Mouse (Mus musculus) embryonic facial prominence, embryonic 15.5 days (tissue): ENCODE measurements at regions not wholly inside any gene's neighbourhood (a gene's known extent, or its start where the extent isn't known, plus 50 kb on each side); places are given as distances from the start of the nearest gene placed in this dataset.

Experiments
- ATAC-seq: fragments of 200-750 bp; cut with Nextera tagmentation; 2 replicates; pipeline ENCODE4 v1.8.0; 2017; ENCODE audit warnings: low read depth, moderate TSS enrichment; ENCODE audit not compliant: insufficient number of reproducible peaks, low FRiP score, low TSS enrichment
- H3K27ac ChIP-seq: fragments of 300-500 bp; sonication (generic); replicated peaks from 2 replicates; pipeline ENCODE4 v1.5.1; 2015; ENCODE audit warnings: mild to moderate bottlenecking, inconsistent platforms
- H3K27me3 ChIP-seq: fragments of 300-500 bp; sonication (generic); 2 replicates; pipeline ENCODE4 v1.6.1; 2015; ENCODE audit warnings: inconsistent platforms
- H3K36me3 ChIP-seq: fragments of 300-500 bp; sonication (generic); 2 replicates; pipeline ENCODE4 v1.6.1; 2015; ENCODE audit warnings: mild to moderate bottlenecking, inconsistent platforms
- H3K4me1 ChIP-seq: fragments of 300-500 bp; sonication (generic); 2 replicates; pipeline ENCODE4 v1.6.1; 2015; ENCODE audit warnings: inconsistent platforms
- H3K4me2 ChIP-seq: fragments of 300-500 bp; sonication (generic); replicated peaks from 2 replicates; pipeline ENCODE4 v1.6.1; 2015; ENCODE audit warnings: mild to moderate bottlenecking, inconsistent platforms
- H3K4me3 ChIP-seq: fragments of 300-500 bp; sonication (generic); replicated peaks from 2 replicates; pipeline ENCODE4 v1.5.1; 2015; ENCODE audit warnings: mild to moderate bottlenecking, inconsistent platforms
- H3K9ac ChIP-seq: fragments of 300-500 bp; sonication (generic); 2 replicates; pipeline ENCODE4 v1.6.1; 2015; ENCODE audit warnings: inconsistent platforms
- H3K9me3 ChIP-seq: fragments of 300-500 bp; sonication (generic); replicated peaks from 2 replicates; pipeline ENCODE4 v1.6.1; 2016; ENCODE audit warnings: inconsistent platforms
- WGBS: fragments of 180-500 bp; shearing (Covaris S2); methylation state at CpG from one replicate; pipeline ENCODE4 v1.1.7; 2015; 5-methylcytosine and 5-hydroxymethylcytosine counted together

- Histone ChIP-seq H3K4me3 (no peak overlapping the region), H3K4me1 (no peaks in the 10 kb centered on the region), H3K9ac (no peak overlapping the region), H3K9me3 (no peaks in the 10 kb centered on the region), H3K4me2 (no peak overlapping the region), H3K27ac (no peak overlapping the region), H3K36me3 (no peaks in the 10 kb centered on the region), H3K27me3 (no peaks in the 10 kb centered on the region; the same call in none of the 2 replicates)
- WGBS, result 37% methylated on average over 6 of the region's 6 CpGs
- no peak for ATAC-seq
These were observed 58.9 kb upstream of the Ankrd1 start for GRCm38 (mm10) chr19:36178828-36179251.

GRCm38 (mm10) chr19:36180329-36180728, 60.4 kb upstream of the Ankrd1 start:
- Histone ChIP-seq H3K9ac (no peak overlapping the region), H3K9me3 (no peaks in the 10 kb centered on the region), H3K4me3 (no peak overlapping the region), H3K27me3 (no peaks in the 10 kb centered on the region; the same call in none of the 2 replicates), H3K4me2 (no peak overlapping the region), H3K36me3 (no peaks in the 10 kb centered on the region), H3K4me1 (no peaks in the 10 kb centered on the region), H3K27ac (no peak overlapping the region)
- WGBS, result 62% methylated on average over 7 of the region's 7 CpGs
- ATAC-seq, result no peak

- H3K27ac ChIP-seq, result no peak overlapping the region
- no peaks in the 10 kb centered on the region for H3K36me3 ChIP-seq
- ATAC-seq, result no peak
- no peak overlapping the region for H3K9ac ChIP-seq
- H3K27me3 ChIP-seq, result no peaks in the 10 kb centered on the region; the same call in none of the 2 replicates
- WGBS, result 46% methylated on average over 2 of the region's 2 CpGs
- no peak overlapping the region for H3K4me2 ChIP-seq
- no peaks in the 10 kb centered on the region for H3K4me1 ChIP-seq
- H3K4me3 ChIP-seq, result no peak overlapping the region
- H3K9me3 ChIP-seq, result no peaks in the 10 kb centered on the region
These were observed 61.6 kb upstream of the Ankrd1 start for GRCm38 (mm10) chr19:36181535-36181934.

GRCm38 (mm10) chr19:36183127-36183526, 63.2 kb upstream of the Ankrd1 start:
- no peaks in the 10 kb centered on the region for H3K9me3 ChIP-seq
- no peak overlapping the region for H3K4me3 ChIP-seq
- H3K27me3 ChIP-seq, result no peaks in the 10 kb centered on the region; the same call in none of the 2 replicates
- H3K4me1 ChIP-seq, result no peaks in the 10 kb centered on the region
- H3K9ac ChIP-seq, result no peak overlapping the region
- H3K4me2 ChIP-seq, result no peak overlapping the region
- H3K36me3 ChIP-seq, result no peaks in the 10 kb centered on the region
- WGBS, result 22% methylated on average over 2 of the region's 2 CpGs
- H3K27ac ChIP-seq, result no peak overlapping the region
- ATAC-seq, result no peak

GRCm38 (mm10) chr19:36189662-36190061, 69.8 kb upstream of the Ankrd1 start:
- H3K27me3 ChIP-seq, result no peaks in the 10 kb centered on the region
- H3K36me3 ChIP-seq, result no peaks in the 10 kb centered on the region
- H3K4me2 ChIP-seq, result no peak overlapping the region
- no peak overlapping the region for H3K4me3 ChIP-seq
- no peak overlapping the region for H3K9ac ChIP-seq
- WGBS, result 83% methylated on average over 5 of the region's 5 CpGs
- H3K4me1 ChIP-seq, result no peaks in the 10 kb centered on the region
- H3K9me3 ChIP-seq, result no peaks in the 10 kb centered on the region
- no peak overlapping the region for H3K27ac ChIP-seq
- ATAC-seq, result no peak

GRCm38 (mm10) chr19:36191641-36192040, 71.7 kb upstream of the Ankrd1 start:
- Histone ChIP-seq H3K9ac (no peak overlapping the region), H3K36me3 (no peaks in the 10 kb centered on the region), H3K27ac (no peak overlapping the region), H3K9me3 (no peaks in the 10 kb centered on the region), H3K27me3 (no peaks in the 10 kb centered on the region), H3K4me3 (no peak overlapping the region), H3K4me2 (no peak overlapping the region), H3K4me1 (no peaks in the 10 kb centered on the region)
- WGBS, result 87% methylated on average over 7 of the region's 7 CpGs
- no peak for ATAC-seq

- no peak for ATAC-seq
- H3K27ac ChIP-seq, result no peak overlapping the region
- no peak overlapping the region for H3K4me3 ChIP-seq
- no peak overlapping the region for H3K4me2 ChIP-seq
- peaks cover 8% of the 10 kb centered on the region for H3K4me1 ChIP-seq
- H3K9me3 ChIP-seq, result no peaks in the 10 kb centered on the region
- no peaks in the 10 kb centered on the region for H3K36me3 ChIP-seq
- 91% methylated on average over 2 of the region's 2 CpGs for WGBS
- no peak overlapping the region for H3K9ac ChIP-seq
- H3K27me3 ChIP-seq, result no peaks in the 10 kb centered on the region
These were observed 84.4 kb upstream of the Ankrd1 start for GRCm38 (mm10) chr19:36204269-36204668.

GRCm38 (mm10) chr19:36204965-36205718, 85.2 kb upstream of the Ankrd1 start:
- 92% methylated on average over 8 of the region's 8 CpGs for WGBS
- Histone ChIP-seq H3K4me1 (peaks cover 8% of the 10 kb centered on the region), H3K9me3 (no peaks in the 10 kb centered on the region), H3K4me2 (no peak overlapping the region), H3K27ac (no peak overlapping the region), H3K4me3 (no peak overlapping the region), H3K36me3 (no peaks in the 10 kb centered on the region), H3K27me3 (no peaks in the 10 kb centered on the region), H3K9ac (no peak overlapping the region)
- no peak for ATAC-seq

- no peaks in the 10 kb centered on the region for H3K36me3 ChIP-seq
- no peaks in the 10 kb centered on the region for H3K27me3 ChIP-seq
- H3K9ac ChIP-seq, result no peak overlapping the region
- peak overlapping the region; percentile 22; the same call in 1 of the 2 replicates for H3K4me2 ChIP-seq
- H3K9me3 ChIP-seq, result no peaks in the 10 kb centered on the region
- no peak for ATAC-seq
- 13% methylated on average over 7 of the region's 7 CpGs for WGBS
- H3K27ac ChIP-seq, result peak overlapping the region; percentile 60
- peaks cover 8% of the 10 kb centered on the region for H3K4me1 ChIP-seq
- H3K4me3 ChIP-seq, result no peak overlapping the region
These were observed 87.9 kb upstream of the Ankrd1 start for GRCm38 (mm10) chr19:36207735-36208288.

GRCm38 (mm10) chr19:36208419-36208818, 88.5 kb upstream of the Ankrd1 start:
- Histone ChIP-seq H3K27ac (peak overlapping the region; percentile 60; the same call in 1 of the 2 replicates), H3K36me3 (no peaks in the 10 kb centered on the region), H3K27me3 (no peaks in the 10 kb centered on the region), H3K9ac (no peak overlapping the region), H3K4me3 (no peak overlapping the region), H3K9me3 (no peaks in the 10 kb centered on the region), H3K4me1 (peaks cover 8% of the 10 kb centered on the region), H3K4me2 (no peak overlapping the region)
- 57% methylated on average over 5 of the region's 5 CpGs for WGBS
- ATAC-seq, result no peak

GRCm38 (mm10) chr19:36213461-36213860, 93.6 kb upstream of the Ankrd1 start:
- Histone ChIP-seq H3K27ac (no peak overlapping the region), H3K9ac (no peak overlapping the region), H3K4me2 (no peak overlapping the region), H3K4me3 (no peak overlapping the region), H3K36me3 (no peaks in the 10 kb centered on the region), H3K9me3 (no peaks in the 10 kb centered on the region), H3K27me3 (no peaks in the 10 kb centered on the region), H3K4me1 (peaks cover 14% of the 10 kb centered on the region)
- WGBS, result 37% methylated on average over 8 of the region's 8 CpGs
- ATAC-seq, result no peak
